Mouse (Mus musculus): ENCODE data around the gene Vamp2. TPM values are rescaled to one million over a fixed set of nuclear protein-coding genes. Genes with fewer than 3 reads are reported as not detected.
"Not testable (repeated sequence)": the region's sequence is repeated elsewhere in the genome, so short reads cannot be mapped to it uniquely, and the experiment has no call there.

The Vamp2 gene
- polyA plus RNA-seq, 1 experiment = 84.4 TPM

GRCm38 (mm10) chr11:69091566-69092385 is 3.5 kb downstream of the Vamp2 start:
- TF ChIP-seq POLR2A (IDR thresholded peaks at IDR 0.05; ENCODE audit: low read depth, low read length) (no peak), CTCF (IDR thresholded peaks at IDR 0.05; ENCODE audit: extremely low read depth, insufficient read length, insufficient replicate concordance, low read depth, low read length) (no peak)
- WGBS = 61% methylated on average over 7 of the region's 7 CpGs
- Histone ChIP-seq H3K27ac (ENCODE audit: insufficient read depth, low read depth, low read length) (no peak overlapping the region), H3K4me3 (ENCODE audit: low read depth, low read length) (no peak overlapping the region), H3K36me3 (ENCODE audit: control insufficient read depth, insufficient read depth, low read length) (peaks cover 9% of the 10 kb centered on the region; the same call in 1 of the 2 replicates), H3K4me1 (ENCODE audit: control insufficient read depth, insufficient read depth, insufficient read length, low read length) (peaks cover 9% of the 10 kb centered on the region), H3K27me3 (ENCODE audit: control insufficient read depth, insufficient read depth, low read length) (no peaks in the 10 kb centered on the region)

- WGBS = 2% methylated on average over 3 of the region's 3 CpGs
- Histone ChIP-seq H3K27ac (ENCODE audit: insufficient read depth, low read depth, low read length) (peak overlapping the region; percentile 58; the same call in 1 of the 2 replicates), H3K36me3 (ENCODE audit: control insufficient read depth, insufficient read depth, low read length) (peaks cover 9% of the 10 kb centered on the region; the same call in 1 of the 2 replicates), H3K4me3 (ENCODE audit: low read depth, low read length) (no peak overlapping the region), H3K27me3 (ENCODE audit: control insufficient read depth, insufficient read depth, low read length) (no peaks in the 10 kb centered on the region), H3K4me1 (ENCODE audit: control insufficient read depth, insufficient read depth, insufficient read length, low read length) (peaks cover 12% of the 10 kb centered on the region)
- peak; percentile 84 for TF ChIP-seq CTCF (IDR thresholded peaks at IDR 0.05; ENCODE audit: extremely low read depth, insufficient read length, insufficient replicate concordance, low read depth, low read length)
- TF ChIP-seq POLR2A (IDR thresholded peaks at IDR 0.05; ENCODE audit: low read depth, low read length) = no peak
Measured at GRCm38 (mm10) chr11:69092386-69092751, 4.1 kb downstream of the Vamp2 start.

GRCm38 (mm10) chr11:69092871-69093270 is 4.6 kb downstream of the Vamp2 start:
- peak overlapping the region; percentile 58; the same call in 1 of the 2 replicates for H3K27ac ChIP-seq (ENCODE audit: insufficient read depth, low read depth, low read length)
- TF ChIP-seq POLR2A (IDR thresholded peaks at IDR 0.05; ENCODE audit: low read depth, low read length) (no peak), CTCF (IDR thresholded peaks at IDR 0.05; ENCODE audit: extremely low read depth, insufficient read length, insufficient replicate concordance, low read depth, low read length) (no peak)
- no peaks in the 10 kb centered on the region for H3K27me3 ChIP-seq (ENCODE audit: control insufficient read depth, insufficient read depth, low read length)
- WGBS = 55% methylated on average over 4 of the region's 4 CpGs
- H3K36me3 ChIP-seq (ENCODE audit: control insufficient read depth, insufficient read depth, low read length) = peaks cover 9% of the 10 kb centered on the region; the same call in 1 of the 2 replicates
- peaks cover 17% of the 10 kb centered on the region for H3K4me1 ChIP-seq (ENCODE audit: control insufficient read depth, insufficient read depth, insufficient read length, low read length)
- no peak overlapping the region for H3K4me3 ChIP-seq (ENCODE audit: low read depth, low read length)

- H3K4me3 ChIP-seq (ENCODE audit: low read depth, low read length); H3K36me3 ChIP-seq (ENCODE audit: control insufficient read depth, insufficient read depth, low read length); H3K27me3 ChIP-seq (ENCODE audit: control insufficient read depth, insufficient read depth, low read length); H3K27ac ChIP-seq (ENCODE audit: insufficient read depth, low read depth, low read length): not testable (repeated sequence)
- H3K4me1 ChIP-seq (ENCODE audit: control insufficient read depth, insufficient read depth, insufficient read length, low read length) = peaks cover 24% of the 10 kb centered on the region
- WGBS = 83% methylated on average over 7 of the region's 7 CpGs
Measured at GRCm38 (mm10) chr11:69093856-69094255, 5.6 kb downstream of the Vamp2 start.

GRCm38 (mm10) chr11:69094697-69095429 is 6.6 kb downstream of the Vamp2 start, which contains the start of gene Per1:
Per1 (plus strand) TSS chr11:69095217.
- Histone ChIP-seq H3K27me3 (ENCODE audit: control insufficient read depth, insufficient read depth, low read length) (no peaks in the 10 kb centered on the region), H3K4me1 (ENCODE audit: control insufficient read depth, insufficient read depth, insufficient read length, low read length) (peaks cover 22% of the 10 kb centered on the region; the same call in 1 of the 2 replicates), H3K4me3 (ENCODE audit: low read depth, low read length) (peak within 1 kb of the TSS; percentile 70), H3K27ac (ENCODE audit: insufficient read depth, low read depth, low read length) (peak within 1 kb of the TSS; percentile 98), H3K36me3 (ENCODE audit: control insufficient read depth, insufficient read depth, low read length) (peaks cover 7% of the 10 kb centered on the region; the same call in 1 of the 2 replicates)
- under 1% methylated on average over 37 of the region's 37 CpGs for WGBS
- TF ChIP-seq CTCF (IDR thresholded peaks at IDR 0.05; ENCODE audit: extremely low read depth, insufficient read length, insufficient replicate concordance, low read depth, low read length) (no peak), POLR2A (IDR thresholded peaks at IDR 0.05; ENCODE audit: low read depth, low read length) (peak; percentile 88)

- Histone ChIP-seq H3K4me3 (ENCODE audit: low read depth, low read length) (peak overlapping the region; percentile 70), H3K27ac (ENCODE audit: insufficient read depth, low read depth, low read length) (peak overlapping the region; percentile 98), H3K27me3 (ENCODE audit: control insufficient read depth, insufficient read depth, low read length) (no peaks in the 10 kb centered on the region), H3K36me3 (ENCODE audit: control insufficient read depth, insufficient read depth, low read length) (peaks cover 6% of the 10 kb centered on the region; the same call in 1 of the 2 replicates), H3K4me1 (ENCODE audit: control insufficient read depth, insufficient read depth, insufficient read length, low read length) (peaks cover 26% of the 10 kb centered on the region; the same call in 1 of the 2 replicates)
- WGBS = under 1% methylated on average over 27 of the region's 27 CpGs
- TF ChIP-seq POLR2A (IDR thresholded peaks at IDR 0.05; ENCODE audit: low read depth, low read length) = no peak; the same call in 1 of the 2 replicates
- TF ChIP-seq CTCF (IDR thresholded peaks at IDR 0.05; ENCODE audit: extremely low read depth, insufficient read length, insufficient replicate concordance, low read depth, low read length) = no peak
Measured at GRCm38 (mm10) chr11:69095511-69096231, 7.4 kb downstream of the Vamp2 start.

All from small intestine, adult 2 months (tissue).